Mouse (Mus musculus): ENCODE data around the gene Cstl1.
"Not testable (repeated sequence)": the region's sequence is repeated elsewhere in the genome, so short reads cannot be mapped to it uniquely, and the experiment has no call there.

Cstl1 gene

DNA sequence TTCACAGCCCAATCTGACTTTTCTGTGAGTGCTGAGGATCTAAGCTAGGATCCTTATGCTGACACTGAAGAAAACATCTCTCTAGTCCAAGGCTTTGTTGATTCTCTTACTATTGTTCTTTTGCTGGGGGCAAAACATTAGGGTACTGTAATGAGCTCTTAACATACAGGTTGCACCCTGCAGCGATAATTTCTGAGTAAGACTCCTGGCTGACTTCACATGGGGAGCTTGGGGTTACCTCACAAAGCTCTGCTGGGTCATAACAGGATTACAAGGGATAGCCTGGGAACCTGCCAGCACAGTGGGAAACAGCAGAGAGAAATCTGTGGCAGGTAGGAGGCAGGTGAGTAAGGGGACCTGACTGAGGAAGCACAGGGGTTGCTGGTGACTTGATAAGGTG is at the start of gene Cstl1:
Gene Cstl1 (plus strand): TSS at position 301 of the 400 bp plus-strand sequence.
- no peak for DNase-seq (ENCODE audit: low read depth, low spot score)

DNA sequence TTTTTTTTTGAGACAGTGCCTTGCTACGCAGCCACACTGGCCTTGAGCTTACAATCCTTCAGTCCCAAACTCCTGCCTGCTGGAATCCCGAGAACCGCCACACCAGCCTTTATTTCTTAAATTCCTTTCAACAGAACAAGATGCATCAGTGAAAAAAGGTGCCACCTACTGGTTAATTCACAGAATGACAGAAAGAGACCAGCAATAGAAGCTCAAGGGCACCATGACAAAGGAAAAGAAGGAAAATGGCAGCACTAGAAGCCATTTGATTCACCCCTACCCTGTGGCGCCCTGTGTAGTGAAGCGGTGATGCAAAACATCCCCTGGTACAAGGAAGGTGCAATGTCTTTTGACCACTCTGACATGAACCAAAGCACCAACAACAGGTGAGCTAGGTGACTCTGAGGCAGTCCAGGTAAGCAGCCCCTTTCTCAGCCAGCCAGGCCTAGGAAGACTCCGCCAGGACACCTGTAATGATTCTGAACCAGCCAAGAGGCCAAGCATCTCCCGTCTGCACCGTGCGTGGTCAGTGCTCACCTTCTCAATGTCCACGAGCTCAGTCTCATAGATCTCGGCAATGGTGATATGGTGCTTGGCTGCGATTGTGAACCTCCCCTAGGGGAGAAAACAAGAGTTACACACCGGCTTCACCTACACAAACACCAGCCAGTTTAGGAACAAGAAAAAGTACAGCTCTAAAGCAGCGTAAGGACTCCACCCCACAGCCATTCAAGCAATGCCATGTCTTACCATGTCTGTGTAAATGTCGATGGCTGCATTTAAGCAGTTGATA is 43.6 kb upstream of the Cstl1 start:
- DNase-seq (ENCODE audit: low read depth, low spot score), result peak; percentile 76

DNA sequence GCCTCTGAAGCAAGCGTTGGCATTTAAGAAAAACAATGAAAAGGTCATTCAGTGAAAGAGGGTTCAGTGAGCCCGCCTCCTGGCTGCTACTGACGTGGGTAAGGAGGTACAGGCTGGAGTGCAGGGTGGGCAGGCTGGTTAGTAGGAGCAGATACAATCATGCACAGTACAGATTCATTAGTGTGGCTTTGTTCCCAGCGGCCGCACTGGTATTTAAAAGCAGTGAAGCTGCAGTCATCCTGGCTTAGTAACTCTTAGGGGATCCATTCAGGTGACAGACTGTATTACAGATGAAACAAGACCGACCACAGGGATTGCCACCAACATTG is 43.0 kb upstream of the Cstl1 start:
- DNase-seq (ENCODE audit: low read depth, low spot score), result no peak

DNA sequence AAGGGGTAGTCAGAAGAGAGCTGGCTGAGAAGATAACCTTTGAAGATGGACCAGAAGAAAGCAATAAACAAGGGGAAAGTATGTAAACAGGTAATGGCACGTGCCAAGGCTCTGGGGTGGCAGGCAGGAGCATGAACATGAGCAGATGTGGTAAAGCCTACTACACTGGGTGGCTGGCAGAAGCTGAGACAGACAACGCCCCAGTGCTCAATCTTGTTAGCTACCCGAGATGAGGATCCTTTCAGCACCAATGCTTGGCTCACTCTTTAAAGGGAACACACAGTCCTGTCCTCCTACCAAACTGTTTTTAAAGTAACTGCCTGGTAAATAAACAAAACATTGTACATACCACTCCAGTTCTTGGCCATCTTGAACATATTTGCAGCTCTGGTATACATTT is 37.8 kb upstream of the Cstl1 start:
- no peak for DNase-seq (ENCODE audit: low read depth, low spot score)

DNA sequence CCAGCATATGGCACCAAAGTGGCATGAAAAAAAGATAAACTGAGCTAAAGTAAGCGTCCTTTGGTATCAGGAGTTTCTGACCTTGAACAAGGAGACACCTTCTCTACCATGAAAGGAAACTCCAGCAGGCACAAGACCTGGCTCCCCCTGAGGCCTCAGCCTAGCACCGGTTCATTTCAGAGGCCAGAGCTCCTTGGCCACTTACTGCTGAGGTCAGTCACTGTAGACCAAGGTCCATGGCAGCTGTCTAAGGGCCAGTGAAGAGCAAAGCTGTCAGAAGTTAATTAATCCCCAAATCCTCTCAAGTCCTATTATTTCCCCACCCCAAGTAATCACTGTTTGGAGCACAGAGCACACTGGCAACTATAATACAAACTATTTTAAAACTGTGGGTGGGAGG is 33.1 kb upstream of the Cstl1 start:
- DNase-seq (ENCODE audit: low read depth, low spot score), result no peak

DNA sequence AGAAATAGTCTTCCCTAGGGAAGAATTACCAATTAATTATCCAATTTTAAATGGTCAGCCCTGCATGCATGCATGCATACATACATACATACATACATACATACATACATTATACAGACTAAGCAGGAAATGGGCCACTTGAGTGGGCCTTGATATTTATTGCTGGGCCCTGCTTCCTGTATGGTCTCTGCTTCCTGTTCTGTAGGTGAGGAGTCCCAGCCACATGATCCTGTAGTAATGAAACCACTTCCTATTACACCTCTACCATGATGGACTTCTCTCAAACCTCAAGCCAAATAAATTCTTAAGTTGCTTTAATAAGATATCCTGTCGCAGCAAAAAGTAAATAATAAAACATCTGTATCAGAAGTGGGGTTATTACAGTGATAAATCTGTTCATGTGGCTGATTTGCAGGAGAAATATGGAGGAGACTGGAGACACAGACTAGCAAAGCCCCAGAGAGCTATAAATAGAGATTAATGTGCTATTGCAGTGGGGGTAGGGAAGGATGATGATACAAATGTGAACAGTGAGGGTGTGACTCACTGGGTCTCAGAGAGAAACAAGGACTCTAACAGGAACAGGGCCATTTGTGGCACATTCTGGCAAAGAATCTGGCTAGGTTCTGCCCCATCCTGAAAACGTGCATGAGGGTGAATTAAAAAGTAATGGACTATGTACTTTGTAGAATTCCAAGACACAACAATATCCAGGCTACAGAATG is 30.7 kb upstream of the Cstl1 start:
- DNase-seq (ENCODE audit: low read depth, low spot score), result no peak

DNA sequence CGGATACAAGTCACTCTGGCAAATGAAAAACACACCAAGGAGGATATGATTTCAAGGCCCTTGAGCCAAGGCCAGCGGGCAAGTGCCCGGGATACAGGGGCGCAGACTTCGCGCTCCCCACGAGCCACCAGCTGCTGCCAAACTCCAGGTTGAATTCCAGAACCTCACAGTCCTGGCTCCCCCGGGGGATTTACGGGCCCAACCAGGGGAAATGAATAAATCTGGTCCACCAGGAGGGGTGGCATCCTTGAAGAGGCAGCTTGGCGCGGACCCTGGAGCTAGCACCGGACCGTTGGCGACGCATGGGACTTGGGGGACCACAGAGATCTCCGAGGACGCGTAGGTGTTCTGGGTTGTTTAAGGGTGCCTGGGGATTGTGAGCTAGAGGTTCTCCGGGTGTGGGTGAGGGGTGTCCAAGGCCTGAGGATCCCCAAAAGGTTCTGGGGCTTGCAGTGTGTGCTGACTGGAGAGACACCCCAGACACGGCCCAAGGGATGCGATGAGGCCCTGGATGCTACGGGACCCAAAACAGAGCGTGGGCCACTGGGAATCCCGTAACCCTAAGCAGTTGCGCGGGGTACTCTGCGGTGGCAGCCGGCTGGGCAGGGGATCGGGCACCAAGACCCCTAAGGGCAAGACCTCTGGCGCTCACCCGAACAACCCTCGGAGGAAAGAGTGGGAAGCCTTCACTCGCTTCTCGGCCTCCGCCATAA is 18.4 kb upstream of the Cstl1 start:
- DNase-seq (ENCODE audit: low read depth, low spot score), result no peak

DNA sequence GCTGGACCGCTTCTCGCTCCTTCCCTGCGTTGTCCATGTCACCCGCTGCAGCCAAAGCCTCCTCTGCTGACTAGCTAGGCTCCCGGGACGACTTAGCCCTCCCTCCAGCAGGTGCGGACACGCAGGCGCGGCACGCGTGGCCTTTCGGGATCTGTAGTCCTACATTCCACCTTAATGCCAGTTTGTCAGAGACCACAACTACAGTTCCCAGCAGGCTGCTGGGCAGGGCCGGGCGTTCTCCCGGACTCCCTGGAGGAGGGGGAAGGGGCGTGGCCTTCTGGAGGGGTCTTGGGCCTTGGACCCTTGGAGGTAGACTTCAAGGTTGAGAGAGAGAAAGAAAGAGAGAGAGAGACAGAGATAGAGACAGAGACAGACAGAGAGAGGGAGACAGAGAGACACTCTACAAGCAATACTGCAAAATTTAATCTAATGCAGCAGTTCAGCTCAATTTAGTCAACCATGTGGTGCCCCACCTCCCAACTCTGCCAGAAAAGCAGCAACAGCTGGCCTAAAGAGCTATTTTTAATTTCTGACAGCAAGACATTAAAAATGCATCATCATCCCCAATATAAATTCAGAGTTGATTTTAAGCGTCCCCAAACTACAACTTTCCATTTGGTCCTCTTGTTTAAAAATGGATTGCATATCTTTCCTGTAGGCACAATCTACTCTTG is 17.7 kb upstream of the Cstl1 start, which contains the start of gene Napb:
Gene Napb (minus strand): TSS at position 141 of the 674 bp plus-strand sequence.
- peak; percentile 97 for DNase-seq (ENCODE audit: low read depth, low spot score)

DNA sequence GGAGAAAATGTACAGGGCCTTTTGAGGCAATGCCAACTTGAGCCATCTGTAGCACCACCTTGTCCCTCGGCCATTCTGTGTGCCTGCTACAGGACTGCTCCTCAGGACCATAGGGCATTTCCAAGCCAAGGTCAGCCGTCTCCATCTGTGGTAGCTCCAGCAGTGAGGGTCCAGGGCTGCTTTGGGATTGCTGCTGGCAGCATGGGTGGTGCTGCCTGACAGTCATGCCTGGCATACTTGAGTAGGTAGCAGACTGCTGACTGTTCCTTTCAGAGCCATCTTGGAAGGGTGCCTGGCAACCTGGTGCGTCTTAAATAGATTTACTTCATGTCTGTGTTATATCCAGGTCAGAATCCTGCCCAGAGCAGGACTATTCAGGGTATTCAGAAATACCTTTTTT is 7.2 kb upstream of the Cstl1 start:
- no peak for DNase-seq (ENCODE audit: low read depth, low spot score)

DNA sequence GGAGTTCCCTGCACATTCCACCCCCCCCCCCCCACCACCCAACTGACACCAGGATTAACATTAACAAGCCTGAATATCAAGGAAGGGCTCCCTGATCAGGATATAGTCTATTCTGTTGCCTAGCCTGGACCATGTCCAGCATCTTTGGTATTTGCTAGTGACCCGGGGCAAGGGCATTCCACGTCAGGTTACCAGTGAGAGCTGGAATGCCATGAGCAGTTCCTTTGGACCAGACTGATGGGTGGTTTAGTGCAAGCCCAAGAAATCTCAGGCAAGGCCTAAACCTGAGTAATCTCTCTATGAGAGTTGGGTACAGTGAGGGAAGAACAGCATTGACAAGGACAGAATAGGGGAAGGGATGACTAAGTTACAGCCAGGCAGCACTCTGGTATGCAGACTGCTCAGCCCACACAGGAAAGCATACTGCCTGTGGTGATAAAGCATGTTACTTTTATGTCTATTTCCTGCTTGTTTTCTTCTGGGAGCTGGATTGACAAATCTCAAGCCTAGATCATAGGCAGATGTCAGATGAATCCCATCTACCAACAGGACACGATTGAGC is 6.2 kb upstream of the Cstl1 start:
- no peak for DNase-seq (ENCODE audit: low read depth, low spot score)

DNA sequence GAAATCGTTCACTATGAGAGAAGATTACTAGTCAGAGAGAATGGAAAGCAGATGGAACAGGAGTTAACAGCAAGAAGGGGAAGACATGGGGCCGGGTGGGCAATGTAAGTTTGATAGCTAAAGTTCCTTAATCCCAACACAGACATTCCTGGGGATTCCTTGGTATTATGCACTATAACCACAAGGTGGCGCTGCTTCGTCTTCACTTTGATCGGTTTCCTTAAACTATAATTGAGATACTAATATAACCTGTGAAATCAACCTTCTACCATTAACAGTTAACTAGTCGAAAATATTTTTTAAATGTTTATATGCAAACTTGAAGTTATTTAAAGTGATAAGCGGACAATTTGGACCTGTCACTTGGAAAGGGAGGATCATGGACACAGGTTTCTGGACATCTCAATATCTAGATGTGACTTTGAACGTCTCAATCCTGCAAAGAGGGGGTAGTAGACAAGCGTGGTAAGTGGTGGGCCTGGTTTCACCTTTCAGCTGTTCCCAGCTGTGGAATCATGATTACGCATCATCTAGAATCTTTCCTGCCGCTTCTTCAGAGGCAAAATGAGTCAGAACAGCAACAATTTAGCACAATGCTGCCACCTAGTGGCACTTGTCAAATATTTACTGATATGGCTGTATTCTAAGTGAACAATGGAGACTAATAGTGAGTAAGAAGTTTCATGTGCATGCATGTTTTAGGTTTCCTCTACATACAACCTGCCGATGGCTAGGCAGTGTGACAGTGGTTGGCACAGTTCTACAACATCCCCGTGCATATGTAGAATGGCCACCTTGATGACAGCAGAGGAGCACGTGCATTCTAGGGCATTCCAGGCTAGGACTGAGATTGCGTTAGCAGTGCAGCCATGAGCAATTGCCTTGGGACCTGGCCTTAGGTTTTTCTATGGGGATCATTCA is 2.0 kb downstream of the Cstl1 start:
- DNase-seq (ENCODE audit: low read depth, low spot score), result peak; percentile 87

DNA sequence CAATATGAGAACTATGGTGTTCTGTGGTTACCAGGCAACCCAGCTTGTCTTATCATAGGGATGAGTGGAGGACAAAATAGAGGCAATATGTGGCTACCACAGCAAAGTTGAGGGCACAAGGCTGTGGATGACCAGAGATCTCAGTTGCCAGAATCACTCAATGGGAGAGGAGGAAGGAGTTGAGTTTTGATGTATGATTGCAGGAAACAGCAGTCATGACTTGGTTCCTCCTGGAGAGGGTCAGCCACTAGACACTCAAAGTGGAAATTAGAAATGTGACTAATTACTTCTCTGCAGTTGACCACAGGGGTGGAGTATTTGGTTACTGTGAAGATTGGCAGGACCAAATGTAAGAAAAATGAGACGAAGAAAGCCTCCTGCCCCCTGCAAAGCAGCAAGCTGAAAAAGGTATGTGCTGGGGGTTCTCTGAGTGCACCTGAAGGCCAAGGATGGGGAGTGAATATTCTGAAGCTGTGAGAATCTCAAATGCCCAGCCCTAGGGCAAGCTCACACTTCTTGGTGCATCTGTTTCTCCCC is 4.2 kb downstream of the Cstl1 start:
- no peak for DNase-seq (ENCODE audit: low read depth, low spot score)

DNA sequence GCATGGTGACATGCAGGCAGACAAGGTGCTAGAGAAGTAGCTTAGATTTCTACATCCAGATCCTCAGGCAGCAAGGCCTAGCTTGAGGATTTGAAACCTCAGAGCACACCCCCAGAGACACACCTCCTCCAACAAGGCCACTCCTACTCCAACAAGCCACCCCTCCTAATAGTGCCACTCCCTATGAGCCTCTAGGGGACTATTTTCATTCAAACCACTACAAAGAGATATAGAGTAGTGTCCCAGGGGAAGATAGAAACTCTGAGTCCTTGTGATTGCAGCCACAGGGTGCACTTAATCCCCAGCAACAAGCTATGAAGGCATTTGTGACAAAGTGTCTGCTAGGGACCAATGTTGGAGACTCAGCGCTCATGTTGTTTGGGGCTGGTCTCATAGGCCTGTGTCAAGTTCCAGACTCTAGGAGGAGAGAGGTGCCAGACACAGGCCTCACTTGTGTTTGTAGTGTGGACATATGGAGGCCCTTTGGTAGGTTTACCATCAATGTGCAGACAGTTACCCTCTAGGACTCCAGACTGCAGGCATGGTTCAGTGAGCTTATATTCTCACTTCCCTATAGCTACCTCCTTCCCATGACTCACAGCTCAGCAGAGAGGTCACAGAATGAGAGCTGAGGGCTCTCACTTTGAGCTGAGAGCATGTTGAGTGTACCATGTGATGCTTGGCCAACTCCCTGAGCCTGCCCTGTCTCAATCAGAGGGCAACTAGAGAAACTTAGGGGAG is 13.7 kb downstream of the Cstl1 start:
- DNase-seq (ENCODE audit: low read depth, low spot score), result peak; percentile 17

DNA sequence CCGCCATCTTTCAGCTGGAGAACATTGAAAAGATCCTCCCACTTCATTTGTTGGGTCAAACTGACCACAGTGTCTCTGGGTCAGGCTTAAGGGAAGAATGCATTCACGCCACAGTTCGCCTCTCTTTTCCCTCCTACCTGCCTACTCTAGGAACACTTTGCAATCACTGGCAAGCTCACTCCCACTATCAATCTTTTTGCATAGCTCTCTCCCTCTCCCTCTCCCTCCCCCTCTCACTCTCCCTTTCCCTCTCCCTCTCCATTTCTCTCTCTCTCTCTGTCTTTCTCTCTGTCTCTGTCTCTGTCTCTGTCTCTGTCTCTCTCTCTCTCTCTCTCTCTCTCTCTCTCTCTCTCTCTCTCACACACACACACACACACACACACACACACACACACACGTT is 21.2 kb downstream of the Cstl1 start, which contains the start of gene Cst11:
Gene Cst11 (minus strand): TSS at position 101 of the 400 bp plus-strand sequence.
- not testable (repeated sequence) for DNase-seq (ENCODE audit: low read depth, low spot score)

DNA sequence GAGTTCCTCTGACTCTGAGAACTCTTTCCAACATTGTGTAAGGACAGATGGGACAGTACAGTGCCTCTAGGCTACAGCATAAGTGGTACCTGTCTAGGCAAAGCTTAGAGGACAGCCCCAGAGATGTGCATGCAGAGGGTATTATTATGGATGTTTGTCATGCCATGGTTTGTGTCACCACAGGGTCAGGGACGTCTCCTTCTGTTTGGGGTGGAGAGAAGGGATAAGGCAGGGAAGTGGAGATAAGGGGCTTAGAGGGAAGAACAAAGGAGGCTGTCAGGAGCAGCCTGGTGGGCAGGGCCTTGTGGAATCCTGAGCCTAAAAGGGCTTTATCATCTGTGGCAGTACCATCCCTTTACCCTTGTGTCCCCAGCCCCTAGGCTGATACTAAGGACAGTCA is 31.6 kb downstream of the Cstl1 start, which contains the start of gene 8030411F24Rik:
Gene 8030411F24Rik (plus strand): TSS at position 301 of the 400 bp plus-strand sequence.
- no peak for DNase-seq (ENCODE audit: low read depth, low spot score)

DNA sequence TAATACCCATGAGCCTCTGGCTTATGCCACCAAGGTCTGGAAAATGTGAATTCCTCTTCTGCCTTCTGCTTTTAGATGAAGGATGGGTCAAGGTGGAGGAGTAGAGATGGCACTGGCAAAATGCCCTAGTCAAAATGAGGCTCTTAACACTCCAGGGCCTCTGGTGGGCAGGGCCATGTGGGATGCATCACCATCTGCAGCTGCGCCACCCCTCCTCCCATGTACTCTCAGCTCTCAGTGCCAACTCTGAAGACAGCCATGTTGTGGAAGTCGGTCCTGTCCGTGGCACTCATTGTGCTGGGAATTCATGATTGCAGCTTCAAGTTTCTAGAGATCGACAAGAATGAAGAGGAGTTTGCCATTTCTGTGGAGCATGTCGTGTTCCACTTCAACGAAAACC is 39.0 kb downstream of the Cstl1 start, which contains the start of gene Cst12:
Gene Cst12 (plus strand): TSS at position 220 of the 400 bp plus-strand sequence.
- DNase-seq (ENCODE audit: low read depth, low spot score), result no peak

DNA sequence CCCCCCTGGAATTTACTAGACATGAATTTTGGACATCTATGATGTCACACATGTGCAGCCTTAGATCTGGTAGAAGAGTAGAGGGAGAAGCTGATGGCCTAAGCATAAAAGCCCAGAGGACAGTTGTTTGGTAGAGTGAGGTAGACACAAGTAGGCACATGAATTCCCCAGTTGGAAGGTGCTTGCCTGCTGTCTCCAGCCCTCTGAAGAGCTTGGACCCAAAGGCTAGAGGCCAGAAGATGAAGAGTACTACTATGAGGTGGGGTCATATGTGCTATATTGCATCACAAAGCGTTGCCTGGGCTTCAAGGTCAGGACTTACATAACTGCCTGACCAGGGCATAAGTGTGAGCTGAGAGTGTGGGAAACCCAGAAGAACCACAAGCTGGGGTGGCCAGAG is 48.3 kb downstream of the Cstl1 start, which contains the start of gene Cst8:
Gene Cst8 (plus strand): TSS at position 301 of the 400 bp plus-strand sequence.
- no peak for DNase-seq (ENCODE audit: low read depth, low spot score)

DNA sequence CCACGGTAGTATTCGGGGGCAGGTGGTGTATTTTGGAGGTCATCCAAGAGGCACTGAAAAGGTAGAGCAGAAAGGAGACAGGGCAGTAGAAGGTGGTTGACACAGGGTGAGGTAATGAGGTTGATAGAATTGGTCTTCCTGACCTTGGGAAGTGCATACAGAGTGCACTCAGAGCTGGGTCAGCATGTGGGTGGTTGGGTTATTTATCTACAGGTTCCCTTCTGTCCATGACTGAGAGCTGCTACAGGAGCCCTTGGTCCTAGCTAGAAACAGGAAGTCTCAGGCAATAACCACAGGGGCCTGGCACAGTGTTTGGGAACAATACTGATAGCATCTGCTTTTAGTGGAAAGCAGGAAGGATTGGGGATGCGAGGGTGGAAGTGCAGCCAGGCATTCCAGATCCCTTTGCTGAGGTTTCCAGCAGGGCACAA is 51.3 kb downstream of the Cstl1 start:
- no peak for DNase-seq (ENCODE audit: low read depth, low spot score)

All from ES-CJ7 (cell line).